Mouse (Mus musculus): ENCODE measurements around the gene Olfr1415. TPM values are rescaled to one million over a fixed set of nuclear protein-coding genes. Genes with fewer than 3 reads are reported as not detected.

Olfr1415 gene
- total RNA-seq (2023) = not detected

DNA sequence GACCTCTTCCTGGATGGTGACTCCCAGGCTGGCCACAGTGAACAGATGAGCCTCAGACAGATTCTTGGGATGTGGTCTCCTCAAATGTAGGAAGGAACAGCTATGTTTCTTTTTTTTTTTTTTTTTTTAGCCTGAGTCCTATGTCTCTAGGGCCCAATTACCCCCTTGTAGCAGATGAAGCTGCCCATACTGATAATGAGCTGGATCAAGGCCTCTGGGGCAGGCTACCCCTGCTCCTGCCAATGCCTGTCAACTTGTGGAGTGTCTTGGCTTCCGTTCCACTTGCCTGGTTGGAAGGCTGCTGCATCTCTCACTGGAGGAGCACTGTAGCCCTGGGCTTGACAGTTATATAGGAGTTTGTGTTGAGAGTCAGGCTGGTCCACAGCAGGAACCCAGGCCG is at the start of gene Olfr1415:
Olfr1415 (minus strand) TSS at position 101 of the 400 bp plus-strand sequence.

DNA sequence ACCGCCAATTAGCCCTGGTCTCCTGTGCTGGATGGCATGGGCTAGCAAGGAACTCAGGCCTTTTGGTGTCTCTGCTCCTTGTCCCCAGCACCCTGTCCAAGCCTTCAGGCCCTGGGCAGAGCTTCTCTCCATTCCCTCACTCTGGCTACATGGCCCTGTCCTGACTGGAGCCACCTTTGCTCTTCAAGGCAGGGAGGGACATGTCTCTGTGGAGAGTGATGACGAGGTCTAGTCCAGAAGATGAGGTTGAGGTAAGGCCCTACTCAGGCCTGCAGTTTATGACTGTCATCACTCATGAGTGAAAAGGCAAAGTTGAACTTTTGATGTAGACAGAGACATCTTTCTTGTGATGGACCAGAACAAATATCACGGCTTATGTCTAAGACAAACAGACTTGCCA is 22.7 kb upstream of the Olfr1415 start, which contains the start of gene Olfr1414:
Olfr1414 (minus strand) TSS at position 101 of the 400 bp plus-strand sequence.

DNA sequence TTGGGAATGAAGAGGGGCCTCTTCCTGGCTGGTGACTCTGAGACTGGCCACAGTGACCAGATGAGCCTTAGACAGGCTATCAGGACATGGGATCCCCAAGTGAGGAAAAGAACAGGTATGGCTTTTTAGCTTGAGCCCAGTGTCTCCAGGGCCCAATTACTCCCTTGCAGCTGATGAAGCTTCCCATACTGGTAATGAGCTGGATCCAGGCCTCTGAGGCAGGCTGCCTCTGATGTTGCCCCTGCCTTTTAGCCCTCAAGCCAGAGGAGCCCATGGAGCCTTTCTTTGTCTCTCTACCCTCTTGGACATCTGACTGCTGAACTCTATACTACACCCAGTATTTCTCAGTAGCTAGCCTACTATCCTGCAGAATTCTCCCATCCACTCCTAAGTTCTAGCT is 10.9 kb downstream of the Olfr1415 start, which contains the start of gene Olfr1416:
Olfr1416 (minus strand) TSS at position 101 of the 400 bp plus-strand sequence.

DNA sequence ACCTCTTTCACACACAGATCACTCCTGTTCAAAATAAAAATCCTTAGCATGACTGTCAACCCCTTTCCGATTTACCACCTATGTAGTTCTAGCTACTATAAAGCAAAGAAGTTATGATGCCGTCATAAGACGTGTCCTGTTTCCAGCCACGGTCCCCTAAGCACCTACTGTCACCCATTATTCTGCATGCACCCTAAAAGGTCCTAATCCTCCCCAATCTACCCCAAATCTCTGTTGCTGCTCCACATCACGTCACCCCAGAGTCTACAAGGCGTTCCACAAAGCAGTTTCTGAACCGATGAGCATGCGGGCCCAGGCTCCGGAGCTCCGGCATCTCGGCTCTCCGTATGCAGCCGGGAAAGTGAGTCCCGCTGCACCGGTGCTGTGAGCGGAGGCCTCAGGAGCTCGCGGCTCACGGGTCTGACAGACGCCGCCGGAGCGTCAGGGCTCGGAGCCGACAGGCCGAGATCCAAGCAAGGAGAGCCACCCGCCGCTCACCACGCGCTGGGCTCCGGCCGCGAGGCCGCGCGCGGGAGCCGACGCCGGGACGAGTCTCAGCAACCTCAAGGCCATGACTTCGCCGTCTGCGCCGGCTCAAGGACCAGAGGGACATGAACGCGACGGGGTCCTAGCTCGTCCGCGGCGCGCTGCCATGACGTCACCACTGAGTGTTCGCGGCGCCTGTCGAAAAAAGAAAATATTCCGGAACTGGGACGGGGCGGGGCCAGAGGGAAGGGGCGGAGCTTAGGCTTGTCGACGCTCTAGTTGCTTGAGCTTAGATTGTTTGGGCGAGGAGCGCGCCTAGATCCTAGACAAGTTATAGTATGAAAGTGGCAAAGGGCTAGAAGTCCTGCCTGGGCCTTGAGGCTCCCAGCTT is 22.5 kb downstream of the Olfr1415 start, which contains the start of gene Ndufa10:
Ndufa10 (minus strand) TSS at position 696 of the 877 bp plus-strand sequence.

Other genes starting within 250 kb of the Olfr1415 start
- 137 TPM for gene Ndufa10, start 22.2 kb downstream of the Olfr1415 start, total RNA-seq (2023)
- gene Olfr1416, start 11.0 kb downstream of the Olfr1415 start, total RNA-seq (2023) = not detected
- gene Olfr1414, start 22.6 kb upstream of the Olfr1415 start, total RNA-seq (2023) = not detected
- gene Olfr1413, start 75.2 kb upstream of the Olfr1415 start, total RNA-seq (2023) = not detected
- gene Olfr1412, start 89.7 kb upstream of the Olfr1415 start, total RNA-seq (2023) = not detected
- gene Olfr1411, start 98.3 kb upstream of the Olfr1415 start, total RNA-seq (2023) = not detected
- gene Olfr1410, start 109.7 kb upstream of the Olfr1415 start, total RNA-seq (2023) = not detected
- not detected for gene Olfr12, start 121.7 kb upstream of the Olfr1415 start, total RNA-seq (2023)
- 98.9 TPM for gene Cops9, start 145.9 kb upstream of the Olfr1415 start, total RNA-seq (2023)
- 0.59 TPM for gene Otos, start 152.7 kb upstream of the Olfr1415 start, total RNA-seq (2023)

Measured in CD4-positive naive resting alpha-beta T cell, adult 57 days (primary cell).